Mouse (Mus musculus) spleen, postnatal 4 days (tissue): ENCODE results near the gene Cd180.
A peak's percentile ranks its signal among the peaks of the same experiment; 100 is the strongest.

Source experiments
- DNase-seq, 2 experiments: peaks; one replicate each; pipeline ENCODE4 v3.0.0; 2022; ENCODE audit warnings: low spot score in 2 of 2

Cd180 gene

GRCm38 (mm10) chr13:102739720-102740535, 46.6 kb downstream of the Cd180 start:
- DNase-seq: no peak

GRCm38 (mm10) chr13:102744481-102745269, 51.3 kb downstream of the Cd180 start:
- peak; percentile 50 to 75 for DNase-seq

- no peak for DNase-seq
Measured at GRCm38 (mm10) chr13:102745270-102745600, 51.9 kb downstream of the Cd180 start.

GRCm38 (mm10) chr13:102745626-102746342, 52.4 kb downstream of the Cd180 start:
- DNase-seq: no peak

GRCm38 (mm10) chr13:102746803-102747561, 53.6 kb downstream of the Cd180 start:
- no peak for DNase-seq

- DNase-seq: no peak
Measured at GRCm38 (mm10) chr13:102749194-102749593, 55.8 kb downstream of the Cd180 start.

GRCm38 (mm10) chr13:102749891-102750290, 56.5 kb downstream of the Cd180 start:
- DNase-seq: no peak

GRCm38 (mm10) chr13:102753714-102754556, 60.6 kb downstream of the Cd180 start:
- DNase-seq: no peak

GRCm38 (mm10) chr13:102755124-102755523, 61.8 kb downstream of the Cd180 start:
- no peak for DNase-seq

- DNase-seq: no peak
Measured at GRCm38 (mm10) chr13:102756071-102756470, 62.7 kb downstream of the Cd180 start.

- DNase-seq: no peak
Measured at GRCm38 (mm10) chr13:102758021-102758420, 64.7 kb downstream of the Cd180 start.

- no peak for DNase-seq
Measured at GRCm38 (mm10) chr13:102761410-102761809, 68.1 kb downstream of the Cd180 start.

GRCm38 (mm10) chr13:102762203-102762602, 68.8 kb downstream of the Cd180 start:
- no peak for DNase-seq

GRCm38 (mm10) chr13:102764218-102764617, 70.9 kb downstream of the Cd180 start:
- DNase-seq: no peak

- no peak for DNase-seq
Measured at GRCm38 (mm10) chr13:102765216-102765615, 71.9 kb downstream of the Cd180 start.

- DNase-seq: no peak
Measured at GRCm38 (mm10) chr13:102767110-102767509, 73.8 kb downstream of the Cd180 start.

- no peak for DNase-seq
Measured at GRCm38 (mm10) chr13:102768512-102768911, 75.2 kb downstream of the Cd180 start.

GRCm38 (mm10) chr13:102770194-102770593, 76.8 kb downstream of the Cd180 start:
- no peak for DNase-seq

GRCm38 (mm10) chr13:102773169-102773568, 79.8 kb downstream of the Cd180 start:
- no peak for DNase-seq

- no peak for DNase-seq
Measured at GRCm38 (mm10) chr13:102774786-102775201, 81.4 kb downstream of the Cd180 start.

GRCm38 (mm10) chr13:102775506-102775905, 82.1 kb downstream of the Cd180 start:
- DNase-seq: no peak
